Mouse (Mus musculus) thymus, adult 2 months (tissue): Measurements from ENCODE around the gene Xrra1. TPM values are rescaled to one million over a fixed set of nuclear protein-coding genes. Genes with fewer than 3 reads are reported as not detected.

Experiments used
- DNase-seq: peaks from one replicate; pipeline ENCODE4 v3.0.0; 2021
- H3K27ac ChIP-seq: fragments of 200-500 bp; 2 replicates; pipeline ENCODE4 v1.5.1; 2012; ENCODE audit warnings: low read length, control low read depth; ENCODE audit not compliant: control insufficient read depth, insufficient read depth
- H3K27me3 ChIP-seq: fragments of 200-500 bp; 2 replicates; pipeline ENCODE4 v1.6.1; 2012; ENCODE audit warnings: mild to moderate bottlenecking, low read length, moderate library complexity, mixed read lengths; ENCODE audit not compliant: control insufficient read depth, insufficient read depth
- H3K36me3 ChIP-seq: fragments of 200-500 bp; 2 replicates; pipeline ENCODE4 v1.6.1; 2012; ENCODE audit warnings: mild to moderate bottlenecking, low read length, moderate library complexity; ENCODE audit not compliant: control insufficient read depth, insufficient read depth
- H3K4me1 ChIP-seq: fragments of 200-500 bp; replicated peaks from 2 replicates; pipeline ENCODE4 v1.6.1; 2012; ENCODE audit warnings: low read length; ENCODE audit not compliant: control insufficient read depth, insufficient read depth
- H3K4me3 ChIP-seq: fragments of 200-500 bp; 2 replicates; pipeline ENCODE4 v1.5.1; 2012; ENCODE audit warnings: mild to moderate bottlenecking, low read length, control low read depth, moderate library complexity; ENCODE audit not compliant: control insufficient read depth, insufficient read depth
- CTCF ChIP-seq: fragments of 200-500 bp; IDR thresholded peaks from 2 replicates; pipeline ENCODE4 v1.5.1; 2012; ENCODE audit warnings: mild to moderate bottlenecking, control low read depth, low read length, moderate library complexity, borderline replicate concordance; ENCODE audit not compliant: control insufficient read depth, poor library complexity, insufficient read depth; ENCODE audit errors: extremely low read depth
- POLR2A ChIP-seq: fragments of 200-500 bp; IDR thresholded peaks from 2 replicates; pipeline ENCODE4 v1.6.1; 2012; ENCODE audit warnings: mild to moderate bottlenecking, low read length, control low read depth, moderate library complexity; ENCODE audit not compliant: control insufficient read depth, poor library complexity, insufficient read depth; ENCODE audit errors: extremely low read depth
- WGBS: fragments of 180-500 bp; shearing (Covaris S2); methylation state at CpG from one replicate; pipeline ENCODE4 v1.1.7; 2018; 5-methylcytosine and 5-hydroxymethylcytosine counted together
- polyA plus RNA-seq: library from polyadenylated mRNA; depleted of rRNA; stranded (reverse); fragments of >200 nt; gene quantifications from 2 replicates; pipeline ENCODE4 v1.2.3, GENCODE M21; 2012

Gene Xrra1
- polyA plus RNA-seq, 1 experiment = 26.0 TPM

GRCm38 (mm10) chr7:99896905-99897304 is 38.0 kb downstream of the Xrra1 start:
- no peak overlapping the region for H3K4me3 ChIP-seq
- peaks cover 56% of the 10 kb centered on the region for H3K4me1 ChIP-seq
- no peak overlapping the region for H3K27ac ChIP-seq
- no peaks in the 10 kb centered on the region for H3K27me3 ChIP-seq
- no peak for TF ChIP-seq CTCF
- 94% methylated on average over 4 of the region's 4 CpGs for WGBS
- H3K36me3 ChIP-seq = no peaks in the 10 kb centered on the region
- no peak for DNase-seq

- Histone ChIP-seq H3K36me3 (no peaks in the 10 kb centered on the region), H3K27ac (peak overlapping the region; percentile 97), H3K4me3 (peak overlapping the region; percentile 24), H3K4me1 (peaks cover 54% of the 10 kb centered on the region), H3K27me3 (no peaks in the 10 kb centered on the region)
- DNase-seq = peak; percentile 61
- WGBS = 36% methylated on average over 4 of the region's 4 CpGs
- TF ChIP-seq POLR2A = peak; percentile 48; the same call in 1 of the 2 replicates
- TF ChIP-seq CTCF = no peak; the same call in 1 of the 2 replicates
Observed at GRCm38 (mm10) chr7:99902208-99902607, 43.3 kb downstream of the Xrra1 start.

DNA sequence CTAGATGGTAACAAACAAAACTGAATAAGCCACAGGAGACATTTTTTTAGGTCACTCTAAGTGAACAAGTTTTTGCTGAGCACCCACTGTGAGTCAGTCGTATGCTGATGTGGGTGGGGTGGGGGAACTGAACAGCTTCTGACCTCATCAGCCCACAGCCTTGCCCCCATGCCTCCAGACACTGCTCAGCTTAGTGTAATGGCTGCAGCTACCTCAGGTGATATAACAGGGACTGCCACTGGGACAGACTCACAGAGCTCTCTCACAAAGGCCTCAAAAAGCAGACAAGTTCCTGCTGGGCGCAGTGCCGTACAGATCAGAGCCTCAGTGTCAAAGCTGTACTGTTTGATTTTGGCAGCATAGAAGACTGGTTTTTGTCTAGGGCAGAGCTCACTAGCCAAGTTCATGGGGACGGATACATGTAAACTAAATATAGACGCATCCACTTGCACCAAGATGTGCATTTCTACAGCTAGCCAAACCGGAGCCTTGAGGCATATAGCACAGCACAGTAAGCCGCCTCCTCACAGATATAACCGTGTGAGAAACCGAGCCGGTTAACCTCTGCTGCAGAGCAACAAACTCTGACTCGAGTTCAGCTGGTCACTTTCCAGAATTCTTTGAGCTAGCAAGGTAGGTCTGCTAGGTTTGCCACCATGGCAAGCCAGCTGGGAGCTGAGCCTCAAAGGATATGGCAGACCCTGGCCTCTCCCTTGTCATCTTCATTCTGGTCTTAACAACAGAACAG is 44.2 kb downstream of the Xrra1 start:
- Histone ChIP-seq H3K4me1 (peaks cover 60% of the 10 kb centered on the region), H3K36me3 (no peaks in the 10 kb centered on the region), H3K27ac (peak overlapping the region; percentile 97), H3K27me3 (no peaks in the 10 kb centered on the region), H3K4me3 (peak overlapping the region; percentile 15)
- WGBS = 73% methylated on average over 11 of the region's 11 CpGs
- no peak for DNase-seq
- TF ChIP-seq CTCF (no peak), POLR2A (no peak)

DNA sequence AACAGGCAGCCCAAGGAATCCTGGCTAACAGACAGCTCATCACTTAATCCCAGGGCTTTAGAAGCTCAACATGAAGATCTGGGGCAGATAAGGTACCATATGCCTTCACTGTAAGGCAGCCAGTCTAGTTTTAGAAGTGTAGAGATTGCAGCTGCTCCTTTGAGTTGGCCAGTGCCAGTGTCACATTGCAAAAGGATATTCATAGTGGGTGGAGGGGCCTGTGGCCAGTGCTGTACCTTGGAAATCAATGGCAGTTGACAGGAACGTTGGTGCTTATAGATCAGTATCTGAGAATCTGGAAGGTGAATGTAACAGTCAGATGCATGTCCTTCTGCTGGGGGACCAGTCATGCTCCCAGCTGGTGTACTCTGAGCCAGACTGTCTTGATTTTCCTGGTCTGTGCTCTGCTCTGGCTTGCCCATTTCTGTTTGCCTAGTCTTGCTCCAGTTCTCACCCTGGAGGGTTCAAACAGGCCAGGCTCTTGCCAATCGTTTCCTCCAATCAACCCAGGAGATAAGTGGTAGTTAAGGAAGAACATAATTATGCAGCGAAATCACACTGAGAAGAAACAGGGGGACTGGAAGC is 45.6 kb downstream of the Xrra1 start:
- Histone ChIP-seq H3K4me3 (no peak overlapping the region), H3K27me3 (no peaks in the 10 kb centered on the region), H3K27ac (peak overlapping the region; percentile 19; the same call in 1 of the 2 replicates), H3K4me1 (peaks cover 71% of the 10 kb centered on the region), H3K36me3 (no peaks in the 10 kb centered on the region)
- no peak for DNase-seq
- TF ChIP-seq CTCF = no peak
- no peak for TF ChIP-seq POLR2A
- WGBS = 69% methylated on average over 3 of the region's 3 CpGs

DNA sequence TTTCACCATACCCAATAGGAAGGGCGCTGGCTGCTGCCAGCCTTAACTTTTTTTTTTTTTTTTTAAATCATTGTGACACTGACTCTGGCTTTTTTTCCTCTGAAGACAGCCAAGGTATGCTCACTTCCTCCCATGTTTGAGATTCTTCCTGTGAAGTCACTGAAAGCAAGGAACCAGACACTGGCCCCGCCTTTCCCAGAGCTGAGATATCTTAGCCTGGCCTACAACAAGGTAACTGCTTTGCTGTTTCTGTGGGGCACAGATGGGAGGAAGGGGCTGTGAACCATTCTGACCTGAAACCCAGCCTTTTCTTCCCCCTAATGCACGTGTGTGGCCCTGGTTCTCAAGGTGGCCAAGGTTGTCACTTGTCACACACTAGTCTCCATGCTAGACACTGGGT is 47.4 kb downstream of the Xrra1 start:
- Histone ChIP-seq H3K36me3 (no peaks in the 10 kb centered on the region), H3K27ac (peak overlapping the region; percentile 42), H3K27me3 (no peaks in the 10 kb centered on the region), H3K4me1 (peaks cover 78% of the 10 kb centered on the region), H3K4me3 (no peak overlapping the region)
- TF ChIP-seq CTCF (no peak), POLR2A (no peak)
- DNase-seq = no peak
- 88% methylated on average over 3 of the region's 3 CpGs for WGBS

GRCm38 (mm10) chr7:99907463-99907862 is 48.5 kb downstream of the Xrra1 start:
- 83% methylated on average over 3 of the region's 3 CpGs for WGBS
- no peak for TF ChIP-seq POLR2A
- TF ChIP-seq CTCF = no peak
- Histone ChIP-seq H3K4me1 (peaks cover 77% of the 10 kb centered on the region), H3K4me3 (no peak overlapping the region), H3K27me3 (no peaks in the 10 kb centered on the region), H3K36me3 (no peaks in the 10 kb centered on the region), H3K27ac (peak overlapping the region; percentile 55; the same call in 1 of the 2 replicates)
- DNase-seq = no peak

DNA sequence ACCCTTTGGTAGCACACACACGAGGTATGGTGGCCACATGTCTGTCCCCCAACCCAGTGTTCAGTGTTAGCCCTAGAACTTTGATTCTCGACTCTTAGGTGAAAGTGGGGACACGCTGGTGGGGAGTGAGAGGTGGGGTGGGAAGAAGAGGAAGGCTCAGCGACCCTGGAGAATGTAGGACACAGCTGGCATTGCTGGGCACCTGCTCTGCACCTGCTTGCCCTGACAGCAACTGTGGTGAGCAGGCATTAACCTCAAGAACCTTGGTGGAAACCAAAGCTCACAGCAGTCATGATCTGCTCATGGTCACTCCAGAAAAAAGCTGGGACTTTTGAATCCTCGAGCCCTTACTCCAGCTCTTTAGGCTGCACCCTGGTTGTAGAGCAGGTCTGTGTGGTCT is 52.1 kb downstream of the Xrra1 start:
- 9% methylated on average over 5 of the region's 5 CpGs for WGBS
- DNase-seq = peak; percentile 85
- H3K4me3 ChIP-seq = no peak overlapping the region
- TF ChIP-seq POLR2A (no peak), CTCF (no peak)
- peak overlapping the region; percentile 85 for H3K27ac ChIP-seq
- peaks cover 83% of the 10 kb centered on the region for H3K4me1 ChIP-seq
- H3K27me3 ChIP-seq = no peaks in the 10 kb centered on the region
- H3K36me3 ChIP-seq = no peaks in the 10 kb centered on the region
